Mouse (Mus musculus) heart, postnatal 0 days (tissue): ENCODE measurements around the gene Cog6. TPM values are rescaled to one million over a fixed set of nuclear protein-coding genes. Genes with fewer than 3 reads are reported as not detected.

Source experiments
- ATAC-seq: fragments of 200-750 bp; cut with Nextera tagmentation; 2 replicates; pipeline ENCODE4 v1.8.0; 2017; ENCODE audit warnings: low read depth, moderate number of reproducible peaks, moderate library complexity; ENCODE audit not compliant: insufficient read depth
- DNase-seq: peaks from one replicate; pipeline ENCODE4 v3.0.0-alpha.2; 2016; ENCODE audit warnings: low spot score
- H3K27ac ChIP-seq: fragments of 300-500 bp; sonication (generic); 2 replicates; pipeline ENCODE4 v1.5.1; 2014; ENCODE audit warnings: low read depth, mild to moderate bottlenecking
- H3K27me3 ChIP-seq: fragments of 300-500 bp; sonication (generic); 2 replicates; pipeline ENCODE4 v1.6.1; 2014; ENCODE audit warnings: low read length, mixed read lengths; ENCODE audit not compliant: control insufficient read depth, insufficient read depth
- H3K36me3 ChIP-seq: fragments of 300-500 bp; sonication (generic); replicated peaks from 2 replicates; pipeline ENCODE4 v1.6.1; 2014; ENCODE audit warnings: low read length, mixed read lengths; ENCODE audit not compliant: control insufficient read depth, insufficient read depth
- H3K4me1 ChIP-seq: fragments of 300-500 bp; sonication (generic); 2 replicates; pipeline ENCODE4 v1.6.1; 2014; ENCODE audit warnings: antibody characterized with exemption; ENCODE audit not compliant: control insufficient read depth, insufficient read depth
- H3K4me2 ChIP-seq: fragments of 300-500 bp; sonication (generic); 2 replicates; pipeline ENCODE4 v1.6.1; 2014; ENCODE audit warnings: low read depth, mild to moderate bottlenecking, low read length, moderate library complexity
- H3K4me3 ChIP-seq: fragments of 300-500 bp; sonication (generic); 2 replicates; pipeline ENCODE4 v1.5.1; 2014; ENCODE audit warnings: low read depth, low read length
- H3K9ac ChIP-seq: fragments of 300-500 bp; sonication (generic); replicated peaks from 2 replicates; pipeline ENCODE4 v1.6.1; 2014; ENCODE audit warnings: low read depth, low read length, mixed read lengths
- H3K9me3 ChIP-seq: fragments of 300-500 bp; sonication (generic); replicated peaks from 2 replicates; pipeline ENCODE4 v1.6.1; 2016; ENCODE audit warnings: low read length; ENCODE audit not compliant: control insufficient read depth
- CTCF ChIP-seq: IDR thresholded peaks from 2 replicates; pipeline ENCODE4 v1.5.1; 2016; ENCODE audit warnings: antibody characterized with exemption, control low read depth, low read depth
- EP300 ChIP-seq: IDR thresholded peaks from 2 replicates; pipeline ENCODE4 v1.6.1; 2016; ENCODE audit warnings: antibody characterized with exemption, low read depth
- WGBS: fragments of 180-500 bp; shearing (Covaris S2); extraction: QIAGEN DNeasy Blood & Tissue Kit; methylation state at CpG from one replicate; pipeline ENCODE4 v1.1.7; 2014; 5-methylcytosine and 5-hydroxymethylcytosine counted together
- polyA plus RNA-seq: library from polyadenylated mRNA; unstranded; fragments of >200 nt; fragmentation: Nextera tagmentation; extraction: Ambion mirVana; gene quantifications from 2 replicates; pipeline ENCODE4 v1.2.1, GENCODE M21; 2015
- total RNA-seq: library from RNA; depleted of rRNA; stranded (reverse); fragments of >200 nt; gene quantifications from 2 replicates; pipeline ENCODE4 v1.2.3, GENCODE M21; 2014; ENCODE audit warnings: low replicate concordance

Gene Cog6
- total and polyA plus RNA-seq, 2 experiments from 2014 or later: 54.7 to 64.5 TPM

DNA sequence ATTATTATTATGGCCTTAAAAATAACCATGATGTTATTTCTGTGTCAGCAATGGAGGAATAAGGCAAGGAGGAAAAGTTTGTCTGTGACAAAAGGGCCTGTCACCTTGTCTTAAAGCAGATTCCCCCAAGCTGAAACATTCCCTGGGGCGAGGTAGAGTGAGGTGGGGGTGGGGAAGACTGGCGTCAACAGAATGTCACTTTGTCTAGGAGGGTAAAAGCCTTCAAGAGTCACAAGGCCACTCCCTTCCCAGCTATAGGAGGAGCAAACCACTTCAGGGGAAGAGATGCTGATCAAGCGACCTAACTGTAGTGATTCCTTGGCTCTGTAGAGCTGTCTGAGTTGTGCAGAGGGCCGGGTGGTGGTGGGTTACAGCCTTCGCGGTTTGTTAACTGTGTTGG, 14.5 kb upstream of the Cog6 start:
- Histone ChIP-seq H3K36me3 (no peaks in the 10 kb centered on the region), H3K4me3 (no peak overlapping the region), H3K9ac (no peak overlapping the region), H3K9me3 (no peaks in the 10 kb centered on the region), H3K27me3 (no peaks in the 10 kb centered on the region), H3K4me1 (peaks cover 12% of the 10 kb centered on the region; the same call in 1 of the 2 replicates), H3K4me2 (no peak overlapping the region), H3K27ac (no peak overlapping the region)
- DNase-seq (no peak), ATAC-seq (no peak)
- no peak for TF ChIP-seq EP300
- no peak for TF ChIP-seq CTCF
- WGBS: 51% methylated on average over 6 of the region's 6 CpGs

DNA sequence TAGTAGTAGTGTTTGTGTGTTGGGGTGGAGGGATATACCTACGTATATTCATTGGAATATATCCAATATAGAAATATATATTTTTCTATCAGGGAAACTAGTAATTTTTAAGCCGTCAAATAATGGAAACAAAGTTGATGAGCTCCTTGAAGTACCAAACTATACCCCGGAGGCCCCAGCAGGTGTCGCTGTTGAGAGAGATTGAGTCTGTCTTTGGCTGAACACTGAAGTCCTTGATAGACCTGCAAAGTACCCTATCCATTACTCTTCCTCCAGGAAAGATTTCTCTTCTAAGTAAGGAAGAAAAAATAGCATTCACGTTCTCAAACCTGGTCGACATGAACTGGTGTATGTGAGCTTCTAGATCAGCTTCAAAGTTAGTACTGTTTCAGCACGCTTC, 12.0 kb upstream of the Cog6 start:
- WGBS: 18% methylated on average over 7 of the region's 7 CpGs
- H3K9me3 ChIP-seq: no peaks in the 10 kb centered on the region
- peak; percentile 82 for DNase-seq
- no peaks in the 10 kb centered on the region for H3K27me3 ChIP-seq
- peaks cover 6% of the 10 kb centered on the region; the same call in 1 of the 2 replicates for H3K4me1 ChIP-seq
- no peak overlapping the region for H3K27ac ChIP-seq
- H3K36me3 ChIP-seq: no peaks in the 10 kb centered on the region
- no peak for TF ChIP-seq EP300
- TF ChIP-seq CTCF: peak; percentile 76
- no peak overlapping the region for H3K4me2 ChIP-seq
- ATAC-seq: peak; percentile 57; the same call in 1 of the 2 replicates
- H3K4me3 ChIP-seq: no peak overlapping the region
- no peak overlapping the region for H3K9ac ChIP-seq

DNA sequence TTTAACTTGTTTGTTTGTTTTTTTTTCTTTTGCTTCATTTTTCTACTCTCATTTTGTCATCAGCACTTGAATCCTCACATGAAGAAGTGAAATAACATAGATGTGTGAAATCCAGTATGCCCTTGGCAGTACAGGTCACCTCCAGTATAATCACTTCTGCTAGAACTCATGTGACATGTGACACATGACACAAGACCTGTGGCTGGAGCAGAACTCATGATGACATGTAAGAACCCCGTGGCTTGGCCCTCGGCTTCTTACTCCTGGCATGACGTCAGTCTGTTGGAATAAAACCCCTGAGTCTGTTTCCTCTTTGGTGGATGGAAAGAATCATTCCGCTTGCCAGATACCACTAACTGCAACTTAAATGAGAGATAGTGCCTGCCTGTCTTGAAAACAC, 10.3 kb upstream of the Cog6 start:
- Histone ChIP-seq H3K4me2 (no peak overlapping the region), H3K27me3 (no peaks in the 10 kb centered on the region), H3K36me3 (no peaks in the 10 kb centered on the region), H3K4me1 (peaks cover 1% of the 10 kb centered on the region; the same call in 1 of the 2 replicates), H3K9ac (no peak overlapping the region), H3K4me3 (no peak overlapping the region), H3K9me3 (no peaks in the 10 kb centered on the region), H3K27ac (no peak overlapping the region)
- DNase-seq: no peak
- ATAC-seq: 0 out of 2 replicates have a peak, but pooled peaks have one; percentile 36
- no peak for TF ChIP-seq EP300
- no peak for TF ChIP-seq CTCF
- WGBS: 38% methylated on average over 4 of the region's 4 CpGs

DNA sequence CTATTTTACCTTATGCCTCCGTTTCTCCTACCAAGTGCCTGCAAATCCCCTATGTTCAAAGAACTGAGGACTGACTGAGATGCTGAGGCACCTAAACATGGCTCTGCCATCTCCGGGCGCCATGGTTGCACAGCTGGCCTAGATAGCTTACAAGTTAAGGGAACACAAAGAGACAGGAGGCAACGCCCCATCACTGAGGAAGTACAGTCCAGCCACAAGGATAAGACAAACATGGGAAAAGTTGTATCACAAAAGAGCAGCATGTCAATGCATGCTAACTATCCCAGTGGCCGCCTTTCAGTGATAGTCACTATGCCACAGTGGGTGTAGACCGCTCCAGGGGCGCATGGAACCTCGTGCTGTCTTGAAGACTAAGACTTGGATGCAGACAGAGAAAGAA, 9.6 kb downstream of the Cog6 start:
- H3K36me3 ChIP-seq: peaks cover 82% of the 10 kb centered on the region
- DNase-seq: no peak
- H3K4me3 ChIP-seq: no peak overlapping the region
- no peak overlapping the region for H3K27ac ChIP-seq
- no peak overlapping the region for H3K9ac ChIP-seq
- ATAC-seq: no peak
- no peaks in the 10 kb centered on the region for H3K9me3 ChIP-seq
- H3K4me1 ChIP-seq: no peaks in the 10 kb centered on the region
- TF ChIP-seq EP300 (no peak), CTCF (no peak)
- 87% methylated on average over 8 of the region's 8 CpGs for WGBS
- H3K27me3 ChIP-seq: no peaks in the 10 kb centered on the region
- H3K4me2 ChIP-seq: no peak overlapping the region

DNA sequence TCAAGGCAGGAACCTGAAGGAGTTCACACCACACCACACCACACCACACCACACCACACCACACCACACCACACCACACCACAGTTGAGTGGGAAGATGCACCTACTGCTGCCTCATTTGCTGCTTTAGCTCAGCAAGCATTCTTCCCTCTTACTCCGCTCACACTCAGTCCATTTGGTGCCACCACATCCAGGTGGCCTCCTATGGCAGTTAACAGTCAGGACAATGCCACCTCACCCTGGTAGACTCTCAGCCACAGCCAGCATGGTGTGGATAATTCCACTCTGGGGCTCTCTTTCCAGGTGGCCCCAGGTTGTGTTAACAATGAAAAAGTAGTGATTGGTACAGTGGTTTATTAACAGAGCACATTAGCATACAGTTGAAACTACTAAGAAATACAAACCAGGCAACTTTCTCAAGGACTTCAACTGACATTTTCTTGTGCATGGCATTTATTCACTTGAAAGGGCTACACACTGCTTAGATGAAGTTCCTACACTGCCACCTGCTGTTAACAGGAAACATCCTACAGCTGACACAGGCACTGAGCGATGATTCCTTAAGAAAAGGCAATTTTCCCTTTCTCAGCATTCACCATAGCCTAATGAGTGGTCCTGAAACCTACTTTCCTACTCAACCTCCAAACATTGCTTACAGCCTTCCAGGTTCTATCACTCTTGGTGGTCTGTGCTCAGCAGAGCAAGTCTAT, 12.5 kb downstream of the Cog6 start:
- TF ChIP-seq CTCF (peak; percentile 76), EP300 (no peak)
- Histone ChIP-seq H3K9ac (no peak overlapping the region), H3K36me3 (peaks cover 84% of the 10 kb centered on the region), H3K27ac (no peak overlapping the region), H3K4me1 (no peaks in the 10 kb centered on the region), H3K9me3 (no peaks in the 10 kb centered on the region), H3K27me3 (no peaks in the 10 kb centered on the region), H3K4me2 (no peak overlapping the region), H3K4me3 (no peak overlapping the region)
- DNase-seq (peak; percentile 75), ATAC-seq (no peak; the same call in 1 of the 2 replicates)
- WGBS: 60% methylated on average over 2 of the region's 2 CpGs

DNA sequence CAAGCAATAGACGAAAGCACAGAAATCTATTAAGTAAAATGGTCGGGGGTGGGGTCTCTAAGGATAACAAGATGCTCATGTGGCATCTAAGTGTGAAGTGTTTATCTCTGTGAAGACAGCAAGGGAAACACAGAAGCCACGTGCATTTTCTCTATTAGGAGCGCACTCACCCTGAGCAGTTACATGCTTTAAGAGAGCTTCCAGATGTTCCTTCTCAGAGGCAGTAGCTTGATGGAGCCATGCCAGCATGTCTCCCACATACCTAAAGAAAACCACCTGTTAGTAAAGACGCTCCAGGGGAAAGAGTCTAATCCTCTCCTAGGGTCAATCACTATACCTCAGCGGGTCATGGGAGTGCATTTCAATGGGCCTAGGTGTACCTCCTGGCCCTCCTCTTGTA, 15.0 kb downstream of the Cog6 start:
- TF ChIP-seq CTCF (no peak), EP300 (no peak)
- Histone ChIP-seq H3K4me2 (no peak overlapping the region), H3K36me3 (peaks cover 83% of the 10 kb centered on the region), H3K9me3 (no peaks in the 10 kb centered on the region), H3K27me3 (no peaks in the 10 kb centered on the region), H3K4me3 (no peak overlapping the region), H3K27ac (no peak overlapping the region), H3K4me1 (no peaks in the 10 kb centered on the region), H3K9ac (no peak overlapping the region)
- ATAC-seq (no peak), DNase-seq (no peak)
- 63% methylated on average over 6 of the region's 6 CpGs for WGBS
